Mouse (Mus musculus) neural tube, embryonic 11.5 days (tissue): ENCODE data around the gene E130114P18Rik. TPM values are rescaled to one million over a fixed set of nuclear protein-coding genes. Genes with fewer than 3 reads are reported as not detected.

ENCODE experiments used
- ATAC-seq: fragments of 200-750 bp; cut with Nextera tagmentation; 2 replicates; pipeline ENCODE4 v1.8.0; 2017; ENCODE audit warnings: moderate number of reproducible peaks, mild to moderate bottlenecking, moderate TSS enrichment, moderate library complexity; ENCODE audit not compliant: insufficient read depth, low FRiP score, low TSS enrichment
- DNase-seq: peaks from one replicate; pipeline ENCODE4 v3.0.0-alpha.2; 2015; ENCODE audit warnings: low spot score
- H3K27ac ChIP-seq: fragments of 300-500 bp; sonication (generic); 2 replicates; pipeline ENCODE4 v1.5.1; 2014; ENCODE audit warnings: low read depth, mild to moderate bottlenecking, low read length
- H3K27me3 ChIP-seq: fragments of 300-500 bp; sonication (generic); 2 replicates; pipeline ENCODE4 v1.6.1; 2014; ENCODE audit warnings: mild to moderate bottlenecking, low read length, mixed read lengths; ENCODE audit not compliant: control insufficient read depth, insufficient read depth
- H3K36me3 ChIP-seq: fragments of 300-500 bp; sonication (generic); 2 replicates; pipeline ENCODE4 v1.6.1; 2014; ENCODE audit warnings: mild to moderate bottlenecking, low read length, moderate library complexity, mixed read lengths; ENCODE audit not compliant: control insufficient read depth, insufficient read depth
- H3K4me1 ChIP-seq: fragments of 300-500 bp; sonication (generic); 2 replicates; pipeline ENCODE4 v1.6.1; 2014; ENCODE audit warnings: low read length, mixed read lengths; ENCODE audit not compliant: control insufficient read depth, insufficient read depth
- H3K4me2 ChIP-seq: fragments of 300-500 bp; sonication (generic); 2 replicates; pipeline ENCODE4 v1.6.1; 2014; ENCODE audit warnings: low read depth, mild to moderate bottlenecking, moderate library complexity
- H3K4me3 ChIP-seq: fragments of 300-500 bp; sonication (generic); 2 replicates; pipeline ENCODE4 v1.5.1; 2014; ENCODE audit warnings: low read depth, low read length
- H3K9ac ChIP-seq: fragments of 300-500 bp; sonication (generic); 2 replicates; pipeline ENCODE4 v1.6.1; 2014; ENCODE audit warnings: mild to moderate bottlenecking, low read length
- H3K9me3 ChIP-seq: fragments of 300-500 bp; sonication (generic); 2 replicates; pipeline ENCODE4 v1.6.1; 2016; ENCODE audit warnings: low read length; ENCODE audit not compliant: control insufficient read depth
- WGBS: fragments of 180-500 bp; shearing (Covaris S2); extraction: QIAGEN DNeasy Blood & Tissue Kit; methylation state at CpG from one replicate; pipeline ENCODE4 v1.1.7; 2014; 5-methylcytosine and 5-hydroxymethylcytosine counted together
- polyA plus RNA-seq: library from polyadenylated mRNA; unstranded; fragments of >200 nt; fragmentation: Nextera tagmentation; extraction: Ambion mirVana; gene quantifications from 2 replicates; pipeline ENCODE4 v1.2.1, GENCODE M21; 2014

The E130114P18Rik gene
- polyA plus RNA-seq, 1 experiment from 2014 or later: 9.1 TPM

- WGBS: 77% methylated on average over 1 of the region's 1 CpGs
- no peak for ATAC-seq
- no peaks in the 10 kb centered on the region for H3K36me3 ChIP-seq
- no peak overlapping the region for H3K4me3 ChIP-seq
- no peaks in the 10 kb centered on the region for H3K27me3 ChIP-seq
- H3K4me2 ChIP-seq: no peak overlapping the region
- no peak overlapping the region for H3K27ac ChIP-seq
- H3K9me3 ChIP-seq: no peaks in the 10 kb centered on the region
- no peak overlapping the region for H3K9ac ChIP-seq
- H3K4me1 ChIP-seq: peaks cover 3% of the 10 kb centered on the region; the same call in 1 of the 2 replicates
- no peak for DNase-seq
Measured at GRCm38 (mm10) chr4:97636569-97636968, 141.3 kb downstream of the E130114P18Rik start.

- Histone ChIP-seq H3K27me3 (no peaks in the 10 kb centered on the region), H3K4me2 (no peak overlapping the region), H3K9ac (no peak overlapping the region), H3K4me3 (no peak overlapping the region), H3K9me3 (no peaks in the 10 kb centered on the region), H3K4me1 (peaks cover 3% of the 10 kb centered on the region; the same call in 1 of the 2 replicates), H3K27ac (no peak overlapping the region), H3K36me3 (no peaks in the 10 kb centered on the region)
- WGBS: 46% methylated on average over 1 of the region's 1 CpGs
- peak; percentile 53; the same call in 1 of the 2 replicates for ATAC-seq
- no peak for DNase-seq
Measured at GRCm38 (mm10) chr4:97635757-97636292, 142.1 kb downstream of the E130114P18Rik start.

- 25% methylated on average over 6 of the region's 6 CpGs for WGBS
- Histone ChIP-seq H3K9me3 (no peaks in the 10 kb centered on the region), H3K4me3 (no peak overlapping the region), H3K4me2 (no peak overlapping the region), H3K9ac (no peak overlapping the region), H3K4me1 (peaks cover 3% of the 10 kb centered on the region; the same call in 1 of the 2 replicates), H3K27ac (no peak overlapping the region), H3K36me3 (no peaks in the 10 kb centered on the region), H3K27me3 (no peaks in the 10 kb centered on the region)
- ATAC-seq: 0 out of 2 replicates have a peak, but pooled peaks have one; percentile 40
- DNase-seq: peak; percentile 38
Measured at GRCm38 (mm10) chr4:97635296-97635755, 142.6 kb downstream of the E130114P18Rik start.

GRCm38 (mm10) chr4:97628881-97629605 lies 148.8 kb downstream of the E130114P18Rik start:
- Histone ChIP-seq H3K4me3 (no peak overlapping the region), H3K36me3 (no peaks in the 10 kb centered on the region), H3K4me1 (no peaks in the 10 kb centered on the region), H3K27me3 (no peaks in the 10 kb centered on the region), H3K9ac (no peak overlapping the region), H3K27ac (no peak overlapping the region), H3K9me3 (no peaks in the 10 kb centered on the region), H3K4me2 (no peak overlapping the region)
- no peak; the same call in 1 of the 2 replicates for ATAC-seq
- peak; percentile 57 for DNase-seq
- WGBS: 33% methylated on average over 14 of the region's 14 CpGs

GRCm38 (mm10) chr4:97626002-97626720 lies 151.7 kb downstream of the E130114P18Rik start:
- 43% methylated on average over 16 of the region's 16 CpGs for WGBS
- ATAC-seq (no peak), DNase-seq (no peak)
- no peaks in the 10 kb centered on the region for H3K9me3 ChIP-seq
- H3K27me3 ChIP-seq: no peaks in the 10 kb centered on the region
- H3K4me1 ChIP-seq: no peaks in the 10 kb centered on the region
- no peak overlapping the region for H3K4me2 ChIP-seq
- H3K27ac ChIP-seq: no peak overlapping the region
- H3K36me3 ChIP-seq: no peaks in the 10 kb centered on the region
- no peak overlapping the region for H3K9ac ChIP-seq
- no peak overlapping the region for H3K4me3 ChIP-seq

GRCm38 (mm10) chr4:97623165-97623564 lies 154.7 kb downstream of the E130114P18Rik start:
- WGBS: 87% methylated on average over 5 of the region's 5 CpGs
- no peak overlapping the region for H3K4me3 ChIP-seq
- ATAC-seq: no peak
- H3K36me3 ChIP-seq: no peaks in the 10 kb centered on the region
- no peak overlapping the region for H3K9ac ChIP-seq
- no peaks in the 10 kb centered on the region for H3K9me3 ChIP-seq
- no peaks in the 10 kb centered on the region; the same call in 1 of the 2 replicates for H3K4me1 ChIP-seq
- H3K27ac ChIP-seq: no peak overlapping the region
- DNase-seq: peak; percentile 31
- no peak overlapping the region for H3K4me2 ChIP-seq
- H3K27me3 ChIP-seq: no peaks in the 10 kb centered on the region

- no peak overlapping the region for H3K4me3 ChIP-seq
- DNase-seq (no peak), ATAC-seq (no peak)
- H3K27me3 ChIP-seq: no peaks in the 10 kb centered on the region
- no peak overlapping the region for H3K27ac ChIP-seq
- H3K36me3 ChIP-seq: no peaks in the 10 kb centered on the region
- H3K4me1 ChIP-seq: no peaks in the 10 kb centered on the region; the same call in 1 of the 2 replicates
- WGBS: 69% methylated on average over 4 of the region's 4 CpGs
- H3K9ac ChIP-seq: no peak overlapping the region
- no peaks in the 10 kb centered on the region for H3K9me3 ChIP-seq
- no peak overlapping the region for H3K4me2 ChIP-seq
Measured at GRCm38 (mm10) chr4:97621731-97622130, 156.1 kb downstream of the E130114P18Rik start.

- Histone ChIP-seq H3K4me2 (no peak overlapping the region), H3K4me3 (no peak overlapping the region), H3K27ac (no peak overlapping the region), H3K4me1 (no peaks in the 10 kb centered on the region; the same call in 1 of the 2 replicates), H3K9me3 (no peaks in the 10 kb centered on the region), H3K9ac (no peak overlapping the region), H3K36me3 (no peaks in the 10 kb centered on the region), H3K27me3 (no peaks in the 10 kb centered on the region)
- ATAC-seq (no peak), DNase-seq (no peak)
- WGBS: 90% methylated on average over 1 of the region's 1 CpGs
Measured at GRCm38 (mm10) chr4:97620409-97620808, 157.5 kb downstream of the E130114P18Rik start.
